10 mouse cellular contexts compared by ENCODE assay signal in genomic region chr6:117430876-117431781, GRCm38 (mm10).
A peak's percentile ranks its signal among the peaks of the same experiment; 100 is the strongest.
DNase-seq lines count a peak whose midpoint lies in the region; ATAC-seq lines count a peak whose summit lies in the region.
"Had no signal": no experiment of that assay in that cellular context is flagged by ENCODE, and none has a peak within 500 bp of the region (broad histone marks: within the 10 kb centered on the region; RNA-seq: fewer than 3 reads in every experiment).

No protein-coding gene starts in this region.

- no peak overlapping the region for H3K27ac ChIP-seq in forebrain, embryonic 13.5 days
- H3K27ac ChIP-seq in forebrain, embryonic 15.5 days (replicated peaks) = no peak overlapping the region
- H3K27ac ChIP-seq in kidney, embryonic 15.5 days = peak overlapping the region; percentile 3; the same call in 1 of the 2 replicates
- H3K27ac ChIP-seq in liver, embryonic 16.5 days (ENCODE audit: low read length) = no peak overlapping the region
- no peak overlapping the region for H3K27ac ChIP-seq in forebrain, embryonic 14.5 days (ENCODE audit: low read depth, low read length)
- H3K27ac ChIP-seq: heart, embryonic 13.5 days had no signal

- H3K27me3 ChIP-seq in forebrain, embryonic 13.5 days = no peaks in the 10 kb centered on the region
- H3K27me3 ChIP-seq in forebrain, embryonic 15.5 days = no peaks in the 10 kb centered on the region
- peaks cover 4% of the 10 kb centered on the region; the same call in 1 of the 2 replicates for H3K27me3 ChIP-seq in kidney, embryonic 15.5 days
- no peaks in the 10 kb centered on the region for H3K27me3 ChIP-seq in liver, embryonic 16.5 days (ENCODE audit: control insufficient read depth, insufficient read depth, low read depth, low read length)
- H3K27me3 ChIP-seq in forebrain, embryonic 14.5 days (replicated peaks; ENCODE audit: control insufficient read depth, insufficient read depth, low read length) = no peaks in the 10 kb centered on the region

- 86% methylated on average over 15 of the region's 15 CpGs for WGBS in forebrain, embryonic 13.5 days
- 85% methylated on average over 15 of the region's 15 CpGs for WGBS in forebrain, embryonic 15.5 days
- 61% methylated on average over 15 of the region's 15 CpGs for WGBS in kidney, embryonic 15.5 days
- 45% methylated on average over 15 of the region's 15 CpGs for WGBS in liver, embryonic 16.5 days (ENCODE audit: insufficient replicate concordance)
- WGBS in forebrain, embryonic 14.5 days = 83% methylated on average over 15 of the region's 15 CpGs

- peak; percentile 86 for DNase-seq in 416B (ENCODE audit: low read depth)
- peak; percentile 60 for DNase-seq in embryo, embryonic 11 days
- peak; percentile 19 for DNase-seq in right cerebral cortex, postnatal 14 days
- DNase-seq in forebrain, embryonic 14.5 days (ENCODE audit: low spot score) = no peak

- no peak overlapping the region for H3K9ac ChIP-seq in forebrain, embryonic 13.5 days
- H3K9ac ChIP-seq in forebrain, embryonic 15.5 days (replicated peaks) = no peak overlapping the region
- no peak overlapping the region for H3K9ac ChIP-seq in kidney, embryonic 15.5 days
- no peak overlapping the region for H3K9ac ChIP-seq in liver, embryonic 16.5 days (ENCODE audit: low read depth, low read length)
- no peak overlapping the region for H3K9ac ChIP-seq in forebrain, embryonic 14.5 days (ENCODE audit: low read length)
- H3K9ac ChIP-seq: heart, embryonic 13.5 days had no signal

- no peak overlapping the region for H3K4me3 ChIP-seq in forebrain, embryonic 13.5 days
- H3K4me3 ChIP-seq in forebrain, embryonic 15.5 days = no peak overlapping the region
- no peak overlapping the region for H3K4me3 ChIP-seq in kidney, embryonic 15.5 days (replicated peaks)
- H3K4me3 ChIP-seq in liver, embryonic 16.5 days (ENCODE audit: low read depth, low read length) = no peak overlapping the region
- H3K4me3 ChIP-seq in forebrain, embryonic 14.5 days (ENCODE audit: low read depth, low read length) = no peak overlapping the region
- H3K4me3 ChIP-seq: heart, embryonic 13.5 days had no signal

- H3K4me1 ChIP-seq in forebrain, embryonic 13.5 days = peaks cover 7% of the 10 kb centered on the region; the same call in 1 of the 2 replicates
- no peaks in the 10 kb centered on the region for H3K4me1 ChIP-seq in forebrain, embryonic 15.5 days
- peaks cover 48% of the 10 kb centered on the region for H3K4me1 ChIP-seq in kidney, embryonic 15.5 days
- H3K4me1 ChIP-seq in liver, embryonic 16.5 days (ENCODE audit: control insufficient read depth, low read depth, low read length) = no peaks in the 10 kb centered on the region; the same call in 1 of the 2 replicates
- no peaks in the 10 kb centered on the region; the same call in 1 of the 2 replicates for H3K4me1 ChIP-seq in forebrain, embryonic 14.5 days (ENCODE audit: control insufficient read depth, insufficient read depth, low read length)

- no peak overlapping the region for H3K4me2 ChIP-seq in forebrain, embryonic 13.5 days
- no peak overlapping the region for H3K4me2 ChIP-seq in forebrain, embryonic 15.5 days (replicated peaks)
- H3K4me2 ChIP-seq in kidney, embryonic 15.5 days = no peak overlapping the region
- no peak overlapping the region for H3K4me2 ChIP-seq in liver, embryonic 16.5 days (ENCODE audit: low read depth, low read length)
- no peak overlapping the region for H3K4me2 ChIP-seq in forebrain, embryonic 14.5 days (ENCODE audit: low read length)
- H3K4me2 ChIP-seq: heart, embryonic 13.5 days had no signal

- ATAC-seq in forebrain, embryonic 13.5 days = 0 out of 2 replicates have a peak, but pooled peaks have one; percentile 33
- no peak; the same call in 1 of the 2 replicates for ATAC-seq in forebrain, embryonic 15.5 days (replicated peaks)
- ATAC-seq in kidney, embryonic 15.5 days (replicated peaks; ENCODE audit: low FRiP score) = peak; percentile 77
- ATAC-seq in liver, embryonic 16.5 days (ENCODE audit: low read depth) = peak; percentile 51
- ATAC-seq in forebrain, embryonic 14.5 days = no peak

- H3K9me3 ChIP-seq in forebrain, embryonic 13.5 days (replicated peaks) = no peaks in the 10 kb centered on the region
- no peaks in the 10 kb centered on the region for H3K9me3 ChIP-seq in forebrain, embryonic 15.5 days
- H3K9me3 ChIP-seq in kidney, embryonic 15.5 days (replicated peaks) = no peaks in the 10 kb centered on the region
- no peaks in the 10 kb centered on the region for H3K9me3 ChIP-seq in liver, embryonic 16.5 days (replicated peaks; ENCODE audit: control insufficient read depth, low read length)
- H3K9me3 ChIP-seq in forebrain, embryonic 14.5 days (replicated peaks; ENCODE audit: control insufficient read depth, low read length) = no peaks in the 10 kb centered on the region
- H3K9me3 ChIP-seq: heart, embryonic 13.5 days had no signal

- H3K36me3 ChIP-seq in forebrain, embryonic 13.5 days (ENCODE audit: poor library complexity, severe bottlenecking) = no peaks in the 10 kb centered on the region
- H3K36me3 ChIP-seq in forebrain, embryonic 15.5 days = no peaks in the 10 kb centered on the region
- no peaks in the 10 kb centered on the region for H3K36me3 ChIP-seq in kidney, embryonic 15.5 days
- no peaks in the 10 kb centered on the region for H3K36me3 ChIP-seq in liver, embryonic 16.5 days (ENCODE audit: control insufficient read depth, insufficient read depth)
- H3K36me3 ChIP-seq in forebrain, embryonic 14.5 days (ENCODE audit: control insufficient read depth, insufficient read depth, low read length) = no peaks in the 10 kb centered on the region
- H3K36me3 ChIP-seq: G1E; heart, embryonic 13.5 days had no signal

Comparison
In these comparisons a context has a peak if more than half of its experiments do, and no peak if none do; other contexts are left out.
1. ATAC-seq: peak in forebrain, embryonic 13.5 days (single experiment), kidney, embryonic 15.5 days (single experiment) and liver, embryonic 16.5 days (single experiment); none in forebrain, embryonic 15.5 days (single experiment) and forebrain, embryonic 14.5 days (single experiment).